Mouse (Mus musculus): ENCODE measurements around the gene Zfp976. TPM values are rescaled to one million over a fixed set of nuclear protein-coding genes. Genes with fewer than 3 reads are reported as not detected.
"Not testable (repeated sequence)": the region's sequence is repeated elsewhere in the genome, so short reads cannot be mapped to it uniquely, and the experiment has no call there.

The Zfp976 gene
- 3.7 and 5.4 TPM in 2 replicates for polyA plus RNA-seq (2014; fragmentation: Nextera tagmentation; extraction: Ambion mirVana)

- Histone ChIP-seq H3K9ac (ENCODE audit: low read depth, low read length) (peak within 1 kb of the TSS; percentile 50), H3K4me2 (replicated peaks; ENCODE audit: low read depth, low read length) (peak within 1 kb of the TSS; percentile 44), H3K4me3 (ENCODE audit: low read length) (peak within 1 kb of the TSS; percentile 45)
- H3K36me3 ChIP-seq (ENCODE audit: control insufficient read depth, insufficient read depth, low read length); H3K27me3 ChIP-seq (ENCODE audit: control insufficient read depth, insufficient read depth, low read length); H3K4me1 ChIP-seq (ENCODE audit: control insufficient read depth, insufficient read depth, low read length); H3K27ac ChIP-seq (ENCODE audit: low read depth, low read length); H3K9me3 ChIP-seq (ENCODE audit: control insufficient read depth, low read length): not testable (repeated sequence)
- peak; percentile 100 for ATAC-seq (ENCODE audit: low FRiP score, low TSS enrichment)
- 2% methylated on average over 25 of the region's 25 CpGs for WGBS
These were observed at the start of gene Zfp976 for GRCm38 (mm10) chr7:42642152-42643115. Gene Zfp976 (minus strand): TSS chr7:42642588.

GRCm38 (mm10) chr7:42680081-42680480 is 37.7 kb upstream of the Zfp976 start:
- 88% methylated on average over 6 of the region's 6 CpGs for WGBS
- ATAC-seq (ENCODE audit: low FRiP score, low TSS enrichment): not testable (repeated sequence)

GRCm38 (mm10) chr7:42679646-42680045 is 37.3 kb upstream of the Zfp976 start:
- peaks cover 11% of the 10 kb centered on the region; the same call in 1 of the 2 replicates for H3K9me3 ChIP-seq (ENCODE audit: control insufficient read depth, low read length)
- H3K4me3 ChIP-seq (ENCODE audit: low read length); ATAC-seq (ENCODE audit: low FRiP score, low TSS enrichment); H3K36me3 ChIP-seq (ENCODE audit: control insufficient read depth, insufficient read depth, low read length); H3K27me3 ChIP-seq (ENCODE audit: control insufficient read depth, insufficient read depth, low read length); H3K4me1 ChIP-seq (ENCODE audit: control insufficient read depth, insufficient read depth, low read length); H3K27ac ChIP-seq (ENCODE audit: low read depth, low read length); H3K9ac ChIP-seq (ENCODE audit: low read depth, low read length); H3K4me2 ChIP-seq (replicated peaks; ENCODE audit: low read depth, low read length): not testable (repeated sequence)

More at GRCm38 (mm10) chr7:42680081-42680480, 37.7 kb upstream of the Zfp976 start:
- not testable (repeated sequence) for H3K4me3 ChIP-seq (ENCODE audit: low read length); H3K36me3 ChIP-seq (ENCODE audit: control insufficient read depth, insufficient read depth, low read length); H3K4me1 ChIP-seq (ENCODE audit: control insufficient read depth, insufficient read depth, low read length); H3K27me3 ChIP-seq (ENCODE audit: control insufficient read depth, insufficient read depth, low read length); H3K9ac ChIP-seq (ENCODE audit: low read depth, low read length); H3K4me2 ChIP-seq (replicated peaks; ENCODE audit: low read depth, low read length); H3K27ac ChIP-seq (ENCODE audit: low read depth, low read length)
- H3K9me3 ChIP-seq (ENCODE audit: control insufficient read depth, low read length): peaks cover 11% of the 10 kb centered on the region; the same call in 1 of the 2 replicates

GRCm38 (mm10) chr7:42660140-42660539 is 17.8 kb upstream of the Zfp976 start:
- not testable (repeated sequence) for H3K36me3 ChIP-seq (ENCODE audit: control insufficient read depth, insufficient read depth, low read length); H3K27ac ChIP-seq (ENCODE audit: low read depth, low read length); H3K4me3 ChIP-seq (ENCODE audit: low read length); H3K9ac ChIP-seq (ENCODE audit: low read depth, low read length); H3K4me2 ChIP-seq (replicated peaks; ENCODE audit: low read depth, low read length); H3K9me3 ChIP-seq (ENCODE audit: control insufficient read depth, low read length); H3K27me3 ChIP-seq (ENCODE audit: control insufficient read depth, insufficient read depth, low read length); ATAC-seq (ENCODE audit: low FRiP score, low TSS enrichment); H3K4me1 ChIP-seq (ENCODE audit: control insufficient read depth, insufficient read depth, low read length)
- WGBS: 84% methylated on average over 4 of the region's 5 CpGs

GRCm38 (mm10) chr7:42655211-42655610 is 12.8 kb upstream of the Zfp976 start:
- H3K36me3 ChIP-seq (ENCODE audit: control insufficient read depth, insufficient read depth, low read length); ATAC-seq (ENCODE audit: low FRiP score, low TSS enrichment); H3K4me1 ChIP-seq (ENCODE audit: control insufficient read depth, insufficient read depth, low read length); H3K27ac ChIP-seq (ENCODE audit: low read depth, low read length); H3K27me3 ChIP-seq (ENCODE audit: control insufficient read depth, insufficient read depth, low read length); H3K4me2 ChIP-seq (replicated peaks; ENCODE audit: low read depth, low read length); H3K4me3 ChIP-seq (ENCODE audit: low read length); H3K9me3 ChIP-seq (ENCODE audit: control insufficient read depth, low read length); H3K9ac ChIP-seq (ENCODE audit: low read depth, low read length): not testable (repeated sequence)
- WGBS: 78% methylated on average over 2 of the region's 2 CpGs

- not testable (repeated sequence) for H3K4me1 ChIP-seq (ENCODE audit: control insufficient read depth, insufficient read depth, low read length); H3K9me3 ChIP-seq (ENCODE audit: control insufficient read depth, low read length); H3K9ac ChIP-seq (ENCODE audit: low read depth, low read length); H3K27me3 ChIP-seq (ENCODE audit: control insufficient read depth, insufficient read depth, low read length); ATAC-seq (ENCODE audit: low FRiP score, low TSS enrichment); H3K27ac ChIP-seq (ENCODE audit: low read depth, low read length); H3K36me3 ChIP-seq (ENCODE audit: control insufficient read depth, insufficient read depth, low read length)
- 20% methylated on average over 3 of the region's 3 CpGs for WGBS
- Histone ChIP-seq H3K4me2 (replicated peaks; ENCODE audit: low read depth, low read length) (peak overlapping the region; percentile 44), H3K4me3 (ENCODE audit: low read length) (peak overlapping the region; percentile 45)
These were observed 782 bp upstream of the Zfp976 start for GRCm38 (mm10) chr7:42643120-42643620.

GRCm38 (mm10) chr7:42631031-42631430 is 11.4 kb downstream of the Zfp976 start:
- H3K4me2 ChIP-seq (replicated peaks; ENCODE audit: low read depth, low read length); H3K4me1 ChIP-seq (ENCODE audit: control insufficient read depth, insufficient read depth, low read length); ATAC-seq (ENCODE audit: low FRiP score, low TSS enrichment); H3K27me3 ChIP-seq (ENCODE audit: control insufficient read depth, insufficient read depth, low read length); H3K4me3 ChIP-seq (ENCODE audit: low read length); H3K27ac ChIP-seq (ENCODE audit: low read depth, low read length); H3K36me3 ChIP-seq (ENCODE audit: control insufficient read depth, insufficient read depth, low read length); H3K9me3 ChIP-seq (ENCODE audit: control insufficient read depth, low read length); H3K9ac ChIP-seq (ENCODE audit: low read depth, low read length): not testable (repeated sequence)

GRCm38 (mm10) chr7:42595666-42596065 is 46.7 kb downstream of the Zfp976 start:
- H3K4me2 ChIP-seq (replicated peaks; ENCODE audit: low read depth, low read length); H3K27me3 ChIP-seq (ENCODE audit: control insufficient read depth, insufficient read depth, low read length); H3K9ac ChIP-seq (ENCODE audit: low read depth, low read length); H3K4me1 ChIP-seq (ENCODE audit: control insufficient read depth, insufficient read depth, low read length); H3K9me3 ChIP-seq (ENCODE audit: control insufficient read depth, low read length); ATAC-seq (ENCODE audit: low FRiP score, low TSS enrichment); H3K4me3 ChIP-seq (ENCODE audit: low read length); H3K27ac ChIP-seq (ENCODE audit: low read depth, low read length); H3K36me3 ChIP-seq (ENCODE audit: control insufficient read depth, insufficient read depth, low read length): not testable (repeated sequence)

GRCm38 (mm10) chr7:42592413-42592812 is 50.0 kb downstream of the Zfp976 start, which contains the start of gene Zfp977:
Gene Zfp977 (minus strand): TSS chr7:42592547.
- not testable (repeated sequence) for H3K4me2 ChIP-seq (replicated peaks; ENCODE audit: low read depth, low read length); H3K4me3 ChIP-seq (ENCODE audit: low read length); H3K9me3 ChIP-seq (ENCODE audit: control insufficient read depth, low read length); H3K36me3 ChIP-seq (ENCODE audit: control insufficient read depth, insufficient read depth, low read length); H3K27ac ChIP-seq (ENCODE audit: low read depth, low read length); H3K27me3 ChIP-seq (ENCODE audit: control insufficient read depth, insufficient read depth, low read length); ATAC-seq (ENCODE audit: low FRiP score, low TSS enrichment); H3K9ac ChIP-seq (ENCODE audit: low read depth, low read length); H3K4me1 ChIP-seq (ENCODE audit: control insufficient read depth, insufficient read depth, low read length)
- WGBS: 90% methylated on average over 11 of the region's 11 CpGs
